Mouse (Mus musculus) intestine, embryonic 14.5 days (tissue): ENCODE results near the gene Osbpl11. TPM values are rescaled to one million over a fixed set of nuclear protein-coding genes. Genes with fewer than 3 reads are reported as not detected.

Source experiments
- ATAC-seq: fragments of 200-750 bp; cut with Nextera tagmentation; replicated peaks from 2 replicates; pipeline ENCODE4 v1.8.0; 2017; ENCODE audit warnings: low read depth, moderate number of reproducible peaks, moderate TSS enrichment, moderate library complexity; ENCODE audit not compliant: low FRiP score, low TSS enrichment
- DNase-seq: peaks from one replicate; pipeline ENCODE4 v3.0.0-alpha.2; 2018; ENCODE audit warnings: low spot score
- H3K27ac ChIP-seq: fragments of 300-500 bp; sonication (generic); 2 replicates; pipeline ENCODE4 v1.5.1; 2014; ENCODE audit warnings: low read depth, mild to moderate bottlenecking, control low read depth
- H3K27me3 ChIP-seq: fragments of 300-500 bp; sonication (generic); replicated peaks from 2 replicates; pipeline ENCODE4 v1.6.1; 2014; ENCODE audit warnings: low read length, control low read depth; ENCODE audit not compliant: control insufficient read depth, insufficient read depth
- H3K36me3 ChIP-seq: fragments of 300-500 bp; sonication (generic); 2 replicates; pipeline ENCODE4 v1.6.1; 2014; ENCODE audit warnings: low read length, control low read depth; ENCODE audit not compliant: control insufficient read depth, insufficient read depth
- H3K4me1 ChIP-seq: fragments of 300-500 bp; sonication (generic); replicated peaks from 2 replicates; pipeline ENCODE4 v1.6.1; 2014; ENCODE audit warnings: low read length, control low read depth, mixed read lengths; ENCODE audit not compliant: control insufficient read depth, insufficient read depth
- H3K4me2 ChIP-seq: fragments of 300-500 bp; sonication (generic); 2 replicates; pipeline ENCODE4 v1.6.1; 2014; ENCODE audit warnings: low read length
- H3K4me3 ChIP-seq: fragments of 300-500 bp; sonication (generic); 2 replicates; pipeline ENCODE4 v1.5.1; 2014; ENCODE audit warnings: low read depth, low read length, control low read depth, mixed read lengths
- H3K9ac ChIP-seq: fragments of 300-500 bp; sonication (generic); 2 replicates; pipeline ENCODE4 v1.6.1; 2014; ENCODE audit warnings: mild to moderate bottlenecking, low read length
- H3K9me3 ChIP-seq: fragments of 300-500 bp; sonication (generic); 2 replicates; pipeline ENCODE4 v1.6.1; 2016; ENCODE audit warnings: low read length, control low read depth; ENCODE audit not compliant: control insufficient read depth
- WGBS: fragments of 180-500 bp; shearing (Covaris S2); extraction: QIAGEN DNeasy Blood & Tissue Kit; methylation state at CpG from one replicate; pipeline ENCODE4 v1.1.7; 2014; 5-methylcytosine and 5-hydroxymethylcytosine counted together
- polyA plus RNA-seq: library from polyadenylated mRNA; unstranded; fragments of >200 nt; fragmentation: Nextera tagmentation; extraction: Ambion mirVana; gene quantifications from 2 replicates; pipeline ENCODE4 v1.2.1, GENCODE M21; 2014

Gene Osbpl11
- polyA plus RNA-seq, 1 experiment from 2014 or later = 14.9 TPM

DNA sequence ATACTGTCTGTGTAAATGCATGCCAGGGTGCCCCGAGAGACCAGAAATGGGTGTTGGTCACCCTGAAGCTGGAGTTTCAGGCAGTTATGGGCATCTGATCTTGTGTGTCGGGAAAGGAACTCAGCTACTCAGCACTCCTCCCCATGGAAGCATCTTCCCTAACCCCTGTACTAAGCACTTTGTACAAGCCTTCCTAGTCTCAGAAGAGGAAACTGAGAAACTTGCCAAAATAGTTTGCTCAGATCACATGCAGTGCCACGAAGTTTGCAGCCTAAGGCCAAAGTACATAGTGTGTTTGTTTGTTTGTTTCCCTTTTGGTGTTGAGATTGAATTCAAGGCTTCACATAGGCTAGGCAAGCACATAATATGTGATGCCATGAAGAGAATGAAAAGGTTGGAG lies 5.0 kb upstream of the Osbpl11 start:
- WGBS = 83% methylated on average over 3 of the region's 3 CpGs
- Histone ChIP-seq H3K9ac (no peak overlapping the region), H3K27me3 (no peaks in the 10 kb centered on the region), H3K4me3 (no peak overlapping the region), H3K4me2 (no peak overlapping the region), H3K9me3 (no peaks in the 10 kb centered on the region), H3K36me3 (no peaks in the 10 kb centered on the region), H3K27ac (no peak overlapping the region), H3K4me1 (no peaks in the 10 kb centered on the region)
- DNase-seq = no peak
- ATAC-seq = no peak

DNA sequence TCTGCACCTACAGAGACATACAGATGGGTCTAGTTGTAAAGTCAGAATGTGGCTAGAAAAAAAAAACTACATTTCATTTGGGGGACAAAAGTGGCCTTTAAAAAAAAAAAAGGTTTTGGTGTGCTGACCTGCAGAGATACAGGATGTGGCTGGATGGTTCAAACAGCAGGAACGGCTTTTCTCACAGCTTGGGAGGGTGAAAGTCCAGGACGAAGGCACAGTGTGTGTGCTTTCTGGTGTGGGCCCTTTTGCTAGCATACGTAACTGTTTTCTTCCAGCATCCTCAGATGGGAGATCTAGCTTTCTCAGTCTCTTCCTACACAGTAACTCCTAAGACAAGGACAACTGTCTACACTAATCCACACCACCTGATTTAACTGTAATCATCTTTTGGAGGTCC lies 4.1 kb upstream of the Osbpl11 start:
- no peaks in the 10 kb centered on the region for H3K36me3 ChIP-seq
- DNase-seq (no peak), ATAC-seq (no peak)
- no peaks in the 10 kb centered on the region for H3K27me3 ChIP-seq
- no peak overlapping the region for H3K4me3 ChIP-seq
- no peak overlapping the region for H3K9ac ChIP-seq
- no peak overlapping the region for H3K4me2 ChIP-seq
- 0 out of 2 replicates have a peak overlapping the region, but pooled peaks have one; percentile 11 for H3K27ac ChIP-seq
- H3K4me1 ChIP-seq = no peaks in the 10 kb centered on the region
- H3K9me3 ChIP-seq = no peaks in the 10 kb centered on the region
- WGBS = 47% methylated on average over 3 of the region's 3 CpGs

DNA sequence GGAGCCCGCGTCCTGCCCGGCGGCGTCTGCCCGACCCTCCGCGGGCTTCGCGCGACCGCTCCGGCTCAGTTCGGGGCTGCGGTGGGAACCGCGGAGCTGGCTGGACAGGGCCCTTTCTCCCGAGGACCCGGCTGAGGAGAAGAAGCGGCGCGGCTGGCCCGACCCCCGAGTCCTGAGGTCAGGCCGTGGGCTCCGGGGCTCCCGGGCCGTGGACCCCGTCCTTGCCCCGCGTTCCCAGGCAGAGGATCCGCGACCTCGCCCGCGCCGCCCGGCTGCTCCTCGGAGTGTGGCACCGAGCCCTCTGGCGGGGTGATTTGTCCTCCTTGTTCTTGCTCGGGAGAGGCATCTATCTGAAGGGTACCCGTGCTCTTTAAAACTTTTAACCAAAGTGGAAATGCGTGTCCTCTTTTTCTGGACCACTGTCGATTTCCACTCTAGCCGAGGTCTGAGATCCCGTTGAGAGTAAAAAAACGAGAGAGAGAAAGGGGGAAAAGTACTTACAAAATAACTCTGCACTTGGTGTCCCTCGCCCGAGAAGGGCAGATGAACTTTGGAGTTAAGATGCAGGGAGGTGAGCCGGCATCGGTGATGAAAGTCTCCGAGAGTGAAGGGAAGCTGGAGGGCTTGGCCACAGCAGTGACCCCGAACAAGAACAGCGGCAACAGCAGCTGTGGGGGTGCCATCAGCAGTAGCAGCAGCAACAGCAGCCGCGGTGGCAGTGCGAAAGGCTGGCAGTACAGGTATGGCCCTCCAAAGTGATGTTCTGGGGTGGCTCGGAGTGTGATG lies 583 bp downstream of the Osbpl11 start:
- no peaks in the 10 kb centered on the region for H3K36me3 ChIP-seq
- peak overlapping the region; percentile 89 for H3K4me3 ChIP-seq
- no peaks in the 10 kb centered on the region for H3K9me3 ChIP-seq
- ATAC-seq (peak; percentile 77), DNase-seq (peak; percentile 69)
- no peaks in the 10 kb centered on the region for H3K27me3 ChIP-seq
- peak overlapping the region; percentile 95 for H3K9ac ChIP-seq
- peak overlapping the region; percentile 90 for H3K27ac ChIP-seq
- H3K4me2 ChIP-seq = peak overlapping the region; percentile 59
- H3K4me1 ChIP-seq = peaks cover 16% of the 10 kb centered on the region
- WGBS = under 1% methylated on average over 58 of the region's 59 CpGs

DNA sequence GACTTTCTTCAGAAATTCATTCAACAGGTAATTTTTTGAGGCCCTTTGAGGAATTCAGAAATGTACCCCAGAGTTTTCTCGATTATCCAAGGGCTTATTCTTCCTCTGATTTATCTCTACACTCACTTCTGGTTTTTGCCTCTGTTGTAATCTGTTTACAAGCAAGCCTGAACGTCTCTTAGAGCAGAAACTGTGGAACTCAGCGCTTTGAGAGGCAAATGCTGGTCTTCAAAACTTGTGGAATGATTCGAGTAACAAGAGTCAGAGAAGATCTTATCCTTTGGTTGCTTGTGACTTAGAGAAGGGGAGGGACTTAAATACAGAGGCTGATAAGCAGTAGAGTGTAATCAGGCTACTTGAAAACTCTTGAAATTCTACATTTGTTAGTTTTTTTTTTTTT lies 1.3 kb downstream of the Osbpl11 start:
- DNase-seq = no peak
- peak overlapping the region; percentile 95 for H3K9ac ChIP-seq
- H3K4me1 ChIP-seq = peaks cover 16% of the 10 kb centered on the region
- no peak for ATAC-seq
- no peaks in the 10 kb centered on the region for H3K36me3 ChIP-seq
- H3K4me3 ChIP-seq = peak overlapping the region; percentile 89
- H3K4me2 ChIP-seq = peak overlapping the region; percentile 59
- H3K27ac ChIP-seq = no peak overlapping the region
- no peaks in the 10 kb centered on the region for H3K9me3 ChIP-seq
- no peaks in the 10 kb centered on the region for H3K27me3 ChIP-seq
- 16% methylated on average over 4 of the region's 4 CpGs for WGBS

DNA sequence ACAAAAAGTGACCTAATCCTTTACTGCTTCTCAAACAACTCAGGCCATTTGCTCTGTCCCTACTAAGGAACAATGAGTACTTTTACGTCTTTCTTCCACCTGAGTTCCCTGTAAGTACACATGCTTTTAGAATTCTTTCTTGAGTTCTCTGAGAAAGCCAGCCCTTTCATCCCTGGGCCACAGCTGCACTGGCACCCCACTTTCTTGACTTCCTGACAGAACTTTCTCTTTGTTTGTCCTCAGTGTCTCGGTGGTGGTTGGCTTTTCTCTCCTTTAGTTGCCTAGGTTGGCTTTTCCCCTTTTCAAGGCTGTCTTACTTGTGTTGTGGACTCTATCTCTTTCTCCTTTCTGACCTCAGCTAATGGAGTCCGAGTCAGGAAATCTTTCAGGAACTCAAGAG lies 3.2 kb downstream of the Osbpl11 start:
- Histone ChIP-seq H3K36me3 (no peaks in the 10 kb centered on the region), H3K27me3 (no peaks in the 10 kb centered on the region), H3K27ac (no peak overlapping the region), H3K4me2 (no peak overlapping the region), H3K4me3 (no peak overlapping the region), H3K9ac (no peak overlapping the region), H3K4me1 (peaks cover 16% of the 10 kb centered on the region), H3K9me3 (no peaks in the 10 kb centered on the region)
- no peak for ATAC-seq
- 51% methylated on average over 3 of the region's 3 CpGs for WGBS
- DNase-seq = no peak

DNA sequence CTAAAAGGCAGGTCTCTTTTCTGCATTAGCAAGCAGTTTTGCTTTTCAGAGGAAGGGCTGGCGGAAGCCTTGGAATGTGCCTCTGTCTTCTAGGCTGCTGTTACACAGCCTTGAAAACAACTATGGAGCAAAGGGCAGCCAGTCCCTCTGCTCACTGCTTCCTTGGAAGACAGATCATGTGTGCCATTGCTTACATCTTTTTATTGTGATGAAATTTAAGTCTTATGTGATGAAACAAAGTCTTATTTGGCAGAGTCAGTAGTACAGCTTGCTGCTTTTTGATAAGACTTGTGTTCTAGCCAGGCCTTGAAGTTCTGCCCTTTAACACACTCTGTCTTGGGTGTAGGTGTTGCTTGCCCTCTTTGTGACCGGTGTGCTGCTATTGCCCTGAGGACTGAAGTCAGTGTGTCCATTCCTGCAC lies 6.8 kb downstream of the Osbpl11 start:
- no peak overlapping the region for H3K27ac ChIP-seq
- H3K4me3 ChIP-seq = no peak overlapping the region
- WGBS = 80% methylated on average over 2 of the region's 2 CpGs
- H3K9me3 ChIP-seq = no peaks in the 10 kb centered on the region
- peaks cover 8% of the 10 kb centered on the region; the same call in 1 of the 2 replicates for H3K36me3 ChIP-seq
- no peak overlapping the region for H3K9ac ChIP-seq
- H3K4me2 ChIP-seq = no peak overlapping the region
- H3K4me1 ChIP-seq = peaks cover 12% of the 10 kb centered on the region
- no peaks in the 10 kb centered on the region for H3K27me3 ChIP-seq
- DNase-seq (no peak), ATAC-seq (no peak)

DNA sequence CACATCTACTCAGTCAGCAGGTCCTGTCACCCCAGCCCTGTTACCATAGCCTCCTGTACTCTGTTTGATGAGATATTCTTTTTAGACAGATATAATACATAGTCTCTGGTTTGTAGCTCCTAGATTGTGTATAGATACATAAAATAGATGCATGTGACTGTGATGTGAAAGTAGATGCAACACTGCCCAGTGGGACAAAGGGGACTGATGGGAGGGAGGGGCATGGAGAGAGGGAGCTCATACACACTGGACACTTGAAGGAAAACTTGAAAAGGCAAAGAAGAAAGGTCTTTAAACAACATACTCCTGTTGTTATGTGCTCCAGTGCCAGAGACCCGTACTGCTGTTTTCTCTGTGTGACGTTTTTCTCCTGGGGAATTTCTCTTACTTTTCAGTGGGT lies 7.4 kb downstream of the Osbpl11 start:
- DNase-seq = no peak
- Histone ChIP-seq H3K27ac (no peak overlapping the region), H3K9ac (no peak overlapping the region), H3K4me1 (peaks cover 6% of the 10 kb centered on the region), H3K36me3 (peaks cover 11% of the 10 kb centered on the region; the same call in 1 of the 2 replicates), H3K4me3 (no peak overlapping the region), H3K4me2 (no peak overlapping the region), H3K9me3 (no peaks in the 10 kb centered on the region), H3K27me3 (no peaks in the 10 kb centered on the region)
- 70% methylated on average over 2 of the region's 2 CpGs for WGBS
- no peak for ATAC-seq

DNA sequence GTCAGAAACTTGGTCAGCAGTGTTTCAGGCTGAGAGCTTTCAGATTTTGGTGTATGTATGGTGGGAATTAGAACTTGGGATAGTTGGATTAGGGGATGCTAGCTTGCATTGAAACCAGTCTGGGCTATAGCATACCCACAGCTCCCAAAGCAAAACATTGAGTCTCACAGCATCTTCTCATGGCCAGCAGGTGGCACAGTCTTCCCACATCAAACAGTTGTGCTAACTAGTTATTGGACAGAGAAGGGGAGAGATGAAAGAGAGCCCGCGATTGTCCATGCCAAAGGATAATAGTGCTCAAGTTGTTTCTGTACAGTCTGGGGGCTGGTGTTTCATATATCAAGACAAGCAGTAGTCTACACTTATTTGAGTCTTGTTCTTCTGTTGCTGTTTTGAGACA lies 8.8 kb downstream of the Osbpl11 start:
- H3K27ac ChIP-seq = no peak overlapping the region
- H3K4me3 ChIP-seq = no peak overlapping the region
- 53% methylated on average over 2 of the region's 2 CpGs for WGBS
- H3K4me2 ChIP-seq = no peak overlapping the region
- H3K9ac ChIP-seq = no peak overlapping the region
- no peaks in the 10 kb centered on the region; the same call in 1 of the 2 replicates for H3K4me1 ChIP-seq
- H3K36me3 ChIP-seq = peaks cover 18% of the 10 kb centered on the region
- DNase-seq (no peak), ATAC-seq (no peak)
- H3K27me3 ChIP-seq = no peaks in the 10 kb centered on the region
- H3K9me3 ChIP-seq = no peaks in the 10 kb centered on the region
